Mouse (Mus musculus): ENCODE results near the gene Clec3b. TPM values are rescaled to one million over a fixed set of nuclear protein-coding genes. Genes with fewer than 3 reads are reported as not detected.

Clec3b gene
- not detected in 2 replicates for polyA plus RNA-seq (2012; ENCODE audit: insufficient read depth, insufficient read length, low replicate concordance, missing spikeins)

GRCm38 (mm10) chr9:123150241-123151020 is at the start of gene Clec3b:
Gene Clec3b (plus strand): TSS chr9:123150946.
- no peak within 1 kb of the TSS for H3K27ac ChIP-seq (ENCODE audit: insufficient read depth, low read depth, low read length)

GRCm38 (mm10) chr9:123103425-123103824 is 47.3 kb upstream of the Clec3b start:
- TF ChIP-seq POLR2A (IDR thresholded peaks at IDR 0.05; ENCODE audit: insufficient read depth, low read depth, low read length) (no peak), CTCF (IDR thresholded peaks at IDR 0.05; ENCODE audit: insufficient read depth, low read depth, low read length) (no peak)
- Histone ChIP-seq H3K4me3 (ENCODE audit: insufficient read depth, low read depth, low read length) (no peak overlapping the region), H3K27ac (ENCODE audit: insufficient read depth, low read depth, low read length) (no peak overlapping the region), H3K4me1 (ENCODE audit: control insufficient read depth, insufficient read depth, low read length) (no peaks in the 10 kb centered on the region)

More at GRCm38 (mm10) chr9:123150241-123151020, at the start of gene Clec3b:
- Histone ChIP-seq H3K4me3 (ENCODE audit: insufficient read depth, low read depth, low read length) (no peak within 1 kb of the TSS), H3K4me1 (ENCODE audit: control insufficient read depth, insufficient read depth, low read length) (no peaks in the 10 kb centered on the region)
- TF ChIP-seq POLR2A (IDR thresholded peaks at IDR 0.05; ENCODE audit: insufficient read depth, low read depth, low read length): no peak
- 73% methylated on average over 5 of the region's 5 CpGs for WGBS

GRCm38 (mm10) chr9:123104362-123104761 is 46.4 kb upstream of the Clec3b start:
- no peak overlapping the region for H3K4me3 ChIP-seq (ENCODE audit: insufficient read depth, low read depth, low read length)
- no peaks in the 10 kb centered on the region for H3K4me1 ChIP-seq (ENCODE audit: control insufficient read depth, insufficient read depth, low read length)
- H3K27ac ChIP-seq (ENCODE audit: insufficient read depth, low read depth, low read length): no peak overlapping the region
- TF ChIP-seq CTCF (IDR thresholded peaks at IDR 0.05; ENCODE audit: insufficient read depth, low read depth, low read length) (no peak), POLR2A (IDR thresholded peaks at IDR 0.05; ENCODE audit: insufficient read depth, low read depth, low read length) (no peak)

- no peak overlapping the region for H3K4me3 ChIP-seq (ENCODE audit: insufficient read depth, low read depth, low read length)
- TF ChIP-seq CTCF (IDR thresholded peaks at IDR 0.05; ENCODE audit: insufficient read depth, low read depth, low read length): no peak
- no peak for TF ChIP-seq POLR2A (IDR thresholded peaks at IDR 0.05; ENCODE audit: insufficient read depth, low read depth, low read length)
- H3K27ac ChIP-seq (ENCODE audit: insufficient read depth, low read depth, low read length): no peak overlapping the region
- 91% methylated on average over 4 of the region's 4 CpGs for WGBS
- no peaks in the 10 kb centered on the region for H3K4me1 ChIP-seq (ENCODE audit: control insufficient read depth, insufficient read depth, low read length)
Observed at GRCm38 (mm10) chr9:123107186-123107585, 43.6 kb upstream of the Clec3b start.

- Histone ChIP-seq H3K4me3 (ENCODE audit: insufficient read depth, low read depth, low read length) (no peak overlapping the region), H3K4me1 (ENCODE audit: control insufficient read depth, insufficient read depth, low read length) (peaks cover 3% of the 10 kb centered on the region; the same call in 1 of the 2 replicates), H3K27ac (ENCODE audit: insufficient read depth, low read depth, low read length) (no peak overlapping the region)
- TF ChIP-seq CTCF (IDR thresholded peaks at IDR 0.05; ENCODE audit: insufficient read depth, low read depth, low read length): no peak
- no peak for TF ChIP-seq POLR2A (IDR thresholded peaks at IDR 0.05; ENCODE audit: insufficient read depth, low read depth, low read length)
- WGBS: 90% methylated on average over 7 of the region's 7 CpGs
Observed at GRCm38 (mm10) chr9:123109188-123109587, 41.6 kb upstream of the Clec3b start.

- H3K4me1 ChIP-seq (ENCODE audit: control insufficient read depth, insufficient read depth, low read length): peaks cover 3% of the 10 kb centered on the region; the same call in 1 of the 2 replicates
- no peak overlapping the region for H3K4me3 ChIP-seq (ENCODE audit: insufficient read depth, low read depth, low read length)
- 63% methylated on average over 8 of the region's 8 CpGs for WGBS
- H3K27ac ChIP-seq (ENCODE audit: insufficient read depth, low read depth, low read length): no peak overlapping the region
- TF ChIP-seq CTCF (IDR thresholded peaks at IDR 0.05; ENCODE audit: insufficient read depth, low read depth, low read length) (no peak), POLR2A (IDR thresholded peaks at IDR 0.05; ENCODE audit: insufficient read depth, low read depth, low read length) (no peak)
Observed at GRCm38 (mm10) chr9:123111751-123112221, 39.0 kb upstream of the Clec3b start.

GRCm38 (mm10) chr9:123112805-123113521 is 37.8 kb upstream of the Clec3b start, which contains the start of the genes Zdhhc3 and Exosc7:
Gene Zdhhc3 (minus strand): TSS chr9:123113205.
Gene Exosc7 (plus strand): TSS chr9:123113215.
- peak within 1 kb of the TSS; percentile 93 for H3K4me3 ChIP-seq (ENCODE audit: insufficient read depth, low read depth, low read length)
- under 1% methylated on average over 79 of the region's 79 CpGs for WGBS

GRCm38 (mm10) chr9:123113931-123114330 is 36.8 kb upstream of the Clec3b start:
- peak overlapping the region; percentile 93 for H3K4me3 ChIP-seq (ENCODE audit: insufficient read depth, low read depth, low read length)
- H3K4me1 ChIP-seq (ENCODE audit: control insufficient read depth, insufficient read depth, low read length): peaks cover 3% of the 10 kb centered on the region; the same call in 1 of the 2 replicates
- H3K27ac ChIP-seq (ENCODE audit: insufficient read depth, low read depth, low read length): no peak overlapping the region
- no peak for TF ChIP-seq POLR2A (IDR thresholded peaks at IDR 0.05; ENCODE audit: insufficient read depth, low read depth, low read length)
- TF ChIP-seq CTCF (IDR thresholded peaks at IDR 0.05; ENCODE audit: insufficient read depth, low read depth, low read length): no peak
- 46% methylated on average over 6 of the region's 6 CpGs for WGBS

More at GRCm38 (mm10) chr9:123112805-123113521, 37.8 kb upstream of the Clec3b start, which contains the start of the genes Zdhhc3 and Exosc7:
- Histone ChIP-seq H3K4me1 (ENCODE audit: control insufficient read depth, insufficient read depth, low read length) (peaks cover 3% of the 10 kb centered on the region; the same call in 1 of the 2 replicates), H3K27ac (ENCODE audit: insufficient read depth, low read depth, low read length) (peak within 1 kb of the TSS; percentile 80)
- TF ChIP-seq CTCF (IDR thresholded peaks at IDR 0.05; ENCODE audit: insufficient read depth, low read depth, low read length) (no peak), POLR2A (IDR thresholded peaks at IDR 0.05; ENCODE audit: insufficient read depth, low read depth, low read length) (peak; percentile 95)

Measured in olfactory bulb, adult 2 months (tissue).